In the genomic region with DNA sequence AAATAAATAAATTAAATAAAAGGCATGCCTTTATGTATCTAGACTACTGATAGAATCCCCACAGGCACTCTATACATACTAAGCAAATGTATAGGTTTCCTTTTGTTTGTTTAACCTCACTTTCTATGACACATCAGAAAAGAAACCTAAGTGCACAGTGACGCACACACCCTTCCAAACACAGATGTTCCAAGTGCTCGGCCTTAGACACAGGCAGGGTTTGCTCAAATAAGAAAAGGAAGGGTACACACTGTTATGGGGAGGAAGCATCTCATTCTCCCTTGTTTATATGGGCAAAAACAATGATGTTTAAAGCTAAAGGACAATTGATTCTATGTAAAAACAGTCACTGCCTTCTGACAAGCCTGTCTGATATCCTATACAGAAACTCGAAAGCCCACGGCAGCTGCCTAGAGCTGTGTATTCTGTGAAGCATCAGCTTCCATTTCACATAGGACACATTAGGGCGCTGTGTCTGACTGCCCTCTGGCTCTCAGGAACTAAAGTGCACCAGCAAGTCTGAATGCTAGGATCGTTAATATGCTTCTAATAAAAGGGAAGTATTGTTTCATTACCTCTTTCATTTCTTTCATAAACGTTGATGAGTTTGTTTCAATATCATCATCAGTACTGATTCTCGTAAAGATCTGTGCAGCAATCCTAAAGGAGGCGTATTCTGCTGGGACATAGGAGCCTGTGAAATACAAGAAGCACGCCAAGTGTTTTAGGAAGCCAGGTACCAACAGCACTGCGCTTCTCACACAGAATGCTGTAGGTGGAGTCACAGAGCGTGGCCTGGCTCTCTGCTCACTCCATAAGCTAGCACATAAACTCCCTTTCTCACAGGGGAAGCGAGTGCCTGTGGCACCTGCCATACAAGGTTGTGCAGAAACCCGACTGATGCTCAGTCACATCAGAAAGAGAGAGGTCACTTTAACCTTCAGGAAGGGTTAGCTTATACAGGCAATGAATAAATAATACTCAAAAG, we compare ENCODE assay signal across 16 mouse cellular contexts. TPM values are rescaled to one million over a fixed set of nuclear protein-coding genes. Genes with fewer than 3 reads are reported as not detected.
A peak's percentile ranks its signal among the peaks of the same experiment; 100 is the strongest.
DNase-seq lines count a peak whose midpoint lies in the region; ATAC-seq lines count a peak whose summit lies in the region.
"Had no signal": no experiment of that assay in that cellular context is flagged by ENCODE, and none has a peak within 500 bp of the region (broad histone marks: within the 10 kb centered on the region; RNA-seq: fewer than 3 reads in every experiment).

No protein-coding gene starts in this region.

- no peak overlapping the region for H3K9ac ChIP-seq in hindbrain, embryonic 15.5 days
- no peak overlapping the region for H3K9ac ChIP-seq in hindbrain, embryonic 12.5 days
- H3K9ac ChIP-seq: embryonic facial prominence, embryonic 15.5 days had no signal

- H3K4me1 ChIP-seq in hindbrain, embryonic 15.5 days (replicated peaks) = 0 out of 2 replicates have a peak, but pooled peaks cover 4% of the 10 kb centered on the region
- no peaks in the 10 kb centered on the region for H3K4me1 ChIP-seq in hindbrain, embryonic 12.5 days
- H3K4me1 ChIP-seq: embryonic facial prominence, embryonic 15.5 days had no signal

- peak overlapping the region; percentile 37; the same call in 1 of the 2 replicates for H3K27ac ChIP-seq in hindbrain, embryonic 15.5 days (replicated peaks)
- no peak overlapping the region for H3K27ac ChIP-seq in hindbrain, embryonic 12.5 days
- H3K27ac ChIP-seq: embryonic facial prominence, embryonic 15.5 days; macrophage had no signal

- no peaks in the 10 kb centered on the region for H3K36me3 ChIP-seq in hindbrain, embryonic 15.5 days
- H3K36me3 ChIP-seq in hindbrain, embryonic 12.5 days = no peaks in the 10 kb centered on the region
- H3K36me3 ChIP-seq: embryonic facial prominence, embryonic 15.5 days had no signal

- no peak overlapping the region for H3K4me2 ChIP-seq in hindbrain, embryonic 15.5 days
- no peak overlapping the region for H3K4me2 ChIP-seq in hindbrain, embryonic 12.5 days (replicated peaks)
- H3K4me2 ChIP-seq: embryonic facial prominence, embryonic 15.5 days; heart, embryonic 11.5 days had no signal

- DNase-seq in cerebellum, adult 9-10 months = peak; percentile 4
- DNase-seq in cerebellum, postnatal 4 days (ENCODE audit: low spot score in 2 of 2) = no peak
- peak; percentile 31 for DNase-seq in A20 (ENCODE audit: low read depth, low spot score)
- no peak for DNase-seq in urinary bladder, adult 2 months (ENCODE audit: low spot score)
- no peak for DNase-seq in testis, postnatal 10 days (ENCODE audit: low spot score)
- DNase-seq: kidney, postnatal 25 days had no signal

- 63% methylated on average over 14 of the region's 14 CpGs for WGBS in hindbrain, embryonic 15.5 days
- 78% methylated on average over 14 of the region's 14 CpGs for WGBS in hindbrain, embryonic 12.5 days

- no peaks in the 10 kb centered on the region for H3K9me3 ChIP-seq in hindbrain, embryonic 15.5 days
- no peaks in the 10 kb centered on the region for H3K9me3 ChIP-seq in hindbrain, embryonic 12.5 days (replicated peaks)
- H3K9me3 ChIP-seq: embryonic facial prominence, embryonic 15.5 days had no signal

- H3K27me3 ChIP-seq in hindbrain, embryonic 15.5 days = no peaks in the 10 kb centered on the region
- no peaks in the 10 kb centered on the region for H3K27me3 ChIP-seq in hindbrain, embryonic 12.5 days
- H3K27me3 ChIP-seq: embryonic facial prominence, embryonic 15.5 days had no signal

- no peak overlapping the region for H3K4me3 ChIP-seq in hindbrain, embryonic 15.5 days
- no peak overlapping the region for H3K4me3 ChIP-seq in hindbrain, embryonic 12.5 days
- H3K4me3 ChIP-seq: embryonic facial prominence, embryonic 15.5 days had no signal

- ATAC-seq in hindbrain, embryonic 15.5 days (ENCODE audit: low FRiP score, low read depth) = peak; percentile 79; the same call in 1 of the 2 replicates
- no peak for ATAC-seq in hindbrain, embryonic 12.5 days (ENCODE audit: low FRiP score)
- ATAC-seq in erythroblast, adult 5-6 weeks (replicated peaks; ENCODE audit: low FRiP score, poor library complexity, severe bottlenecking) = 0 out of 2 replicates have a peak, but pooled peaks have one; percentile 51
- ATAC-seq: inflammation-experienced regulatory T-cells, adult 6 months had no signal

RNA-seq across cellular contexts. Expression of a gene that starts 23.4 kb away (rescaled TPM):
- 0.09 and 0.17 TPM in 2 replicates for polyA plus RNA-seq in hindbrain, embryonic 15.5 days (2015; fragmentation: Nextera tagmentation; extraction: Ambion mirVana)
- polyA plus RNA-seq in hindbrain, embryonic 12.5 days (2016; fragmentation: Nextera tagmentation; extraction: Ambion mirVana) = 0.13 and 0.14 TPM in 2 replicates
- not detected in 2 replicates for total RNA-seq in erythroblast, adult 5-6 weeks (2015; ENCODE audit: low replicate concordance)
- total RNA-seq in erythroblast, adult 5-6 weeks (2017; ENCODE audit: low replicate concordance) = 0.77 and 0.84 TPM in 2 replicates
- polyA plus RNA-seq in urinary bladder, adult 2 months (2012; rRNA removed) = 0.11 TPM in 1 of 2 replicates, not detected in the other
- total RNA-seq: adrenal gland, adult 18-20 months; left cerebral cortex, adult 18-20 months; liver, adult 2 months had no signal
- polyA plus RNA-seq: inflammation-experienced regulatory T-cells, adult 6 months; liver, adult 2 months; macrophage had no signal

RNA-seq across cellular contexts. Expression of a gene that starts 38.5 kb away (rescaled TPM):
- 0.12 and 0.22 TPM in 2 replicates for polyA plus RNA-seq in hindbrain, embryonic 15.5 days (2015; fragmentation: Nextera tagmentation; extraction: Ambion mirVana)
- 0.06 and 0.17 TPM in 2 replicates for polyA plus RNA-seq in hindbrain, embryonic 12.5 days (2016; fragmentation: Nextera tagmentation; extraction: Ambion mirVana)
- total RNA-seq in erythroblast, adult 5-6 weeks (2015; ENCODE audit: low replicate concordance) = 1.7 TPM in 1 of 2 replicates, not detected in the other
- total RNA-seq in erythroblast, adult 5-6 weeks (2017; ENCODE audit: low replicate concordance) = 1.4 TPM in 1 of 2 replicates, not detected in the other
- 0.03 TPM in 1 of 2 replicates, not detected in the other for polyA plus RNA-seq in urinary bladder, adult 2 months (2012; rRNA removed)
- total RNA-seq: adrenal gland, adult 18-20 months had no signal
- polyA plus RNA-seq: liver, adult 2 months; macrophage had no signal

RNA-seq across cellular contexts. Expression of a gene that starts 45.4 kb away (rescaled TPM):
- polyA plus RNA-seq in hindbrain, embryonic 15.5 days (2015; fragmentation: Nextera tagmentation; extraction: Ambion mirVana) = 50.5 and 55.4 TPM in 2 replicates
- polyA plus RNA-seq in hindbrain, embryonic 12.5 days (2016; fragmentation: Nextera tagmentation; extraction: Ambion mirVana) = 36.5 and 37.4 TPM in 2 replicates
- total RNA-seq in erythroblast, adult 5-6 weeks (2015; ENCODE audit: low replicate concordance) = 46.4 and 64.4 TPM in 2 replicates
- 52.9 and 60.9 TPM in 2 replicates for total RNA-seq in erythroblast, adult 5-6 weeks (2017; ENCODE audit: low replicate concordance)
- polyA plus RNA-seq in urinary bladder, adult 2 months (2012; rRNA removed) = 60.8 and 74.4 TPM in 2 replicates

Comparison
In these comparisons a context has a peak if more than half of its experiments do, and no peak if none do; other contexts are left out.
1. DNase-seq: peak in cerebellum, adult 9-10 months (single experiment) and A20 (single experiment); none in cerebellum, postnatal 4 days (0 of 2), urinary bladder, adult 2 months (single experiment) and testis, postnatal 10 days (single experiment).